Mouse (Mus musculus): ENCODE measurements at regions not wholly inside any gene's neighbourhood (a gene's known extent, or its start where the extent isn't known, plus 50 kb on each side); places are given as distances from the start of the nearest gene placed in this dataset.

- Histone ChIP-seq H3K27ac (peak overlapping the region; percentile 70), H3K36me3 (no peaks in the 10 kb centered on the region), H3K4me1 (replicated peaks) (peaks cover 21% of the 10 kb centered on the region), H3K9me3 (no peaks in the 10 kb centered on the region), H3K27me3 (ENCODE audit: insufficient read depth, poor library complexity, severe bottlenecking) (no peaks in the 10 kb centered on the region), H3K4me3 (no peak overlapping the region)
- DNase-seq (ENCODE audit: low spot score): no peak
- 83% methylated on average over 7 of the region's 7 CpGs for WGBS
These were observed 163.4 kb downstream of the Rps24 start for GRCm38 (mm10) chr14:24650195-24650901.

GRCm38 (mm10) chr14:24650902-24651270 lies 164.0 kb downstream of the Rps24 start:
- H3K9me3 ChIP-seq: no peaks in the 10 kb centered on the region
- H3K27me3 ChIP-seq (ENCODE audit: insufficient read depth, poor library complexity, severe bottlenecking): no peaks in the 10 kb centered on the region
- H3K27ac ChIP-seq: peak overlapping the region; percentile 19
- H3K4me3 ChIP-seq: no peak overlapping the region
- 71% methylated on average over 12 of the region's 12 CpGs for WGBS
- H3K36me3 ChIP-seq: no peaks in the 10 kb centered on the region
- peaks cover 25% of the 10 kb centered on the region for H3K4me1 ChIP-seq (replicated peaks)
- no peak for DNase-seq (ENCODE audit: low spot score)

- no peak overlapping the region for H3K27ac ChIP-seq
- WGBS: 83% methylated on average over 2 of the region's 2 CpGs
These were observed 165.7 kb downstream of the Rps24 start for GRCm38 (mm10) chr14:24652591-24652990.

GRCm38 (mm10) chr14:24655580-24655979 lies 168.7 kb downstream of the Rps24 start:
- H3K4me3 ChIP-seq: no peak overlapping the region
- DNase-seq (ENCODE audit: low spot score): peak; percentile 29
- H3K9me3 ChIP-seq: no peaks in the 10 kb centered on the region
- no peaks in the 10 kb centered on the region for H3K27me3 ChIP-seq (ENCODE audit: insufficient read depth, poor library complexity, severe bottlenecking)
- peaks cover 17% of the 10 kb centered on the region for H3K4me1 ChIP-seq (replicated peaks)
- no peaks in the 10 kb centered on the region for H3K36me3 ChIP-seq
- H3K27ac ChIP-seq: peak overlapping the region; percentile 73
- 49% methylated on average over 9 of the region's 9 CpGs for WGBS

More at GRCm38 (mm10) chr14:24652591-24652990, 165.7 kb downstream of the Rps24 start:
- no peaks in the 10 kb centered on the region for H3K36me3 ChIP-seq
- no peak overlapping the region for H3K4me3 ChIP-seq
- H3K27me3 ChIP-seq (ENCODE audit: insufficient read depth, poor library complexity, severe bottlenecking): no peaks in the 10 kb centered on the region
- DNase-seq (ENCODE audit: low spot score): no peak
- peaks cover 25% of the 10 kb centered on the region for H3K4me1 ChIP-seq (replicated peaks)
- H3K9me3 ChIP-seq: no peaks in the 10 kb centered on the region

DNA sequence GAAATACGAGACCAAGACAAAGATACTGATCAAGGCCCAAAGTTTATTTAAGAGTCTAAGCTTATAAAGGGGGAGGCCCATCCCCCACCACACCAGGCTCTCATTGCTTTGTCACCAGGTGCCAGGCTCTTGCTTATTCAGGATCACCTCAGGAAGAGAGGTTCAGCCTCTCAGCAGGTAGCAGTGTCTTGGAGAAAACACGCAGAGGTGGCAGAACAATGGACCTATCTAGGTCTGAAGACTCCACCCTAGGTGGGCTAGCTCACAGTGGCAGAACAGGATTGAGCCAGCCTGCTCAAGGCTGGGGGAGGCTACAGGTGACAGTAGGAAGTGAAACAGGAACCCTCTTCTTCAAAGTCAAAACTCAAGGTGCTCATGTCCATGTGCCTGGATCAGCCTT lies 174.9 kb downstream of the Rps24 start:
- Histone ChIP-seq H3K36me3 (no peaks in the 10 kb centered on the region), H3K27me3 (ENCODE audit: insufficient read depth, poor library complexity, severe bottlenecking) (no peaks in the 10 kb centered on the region), H3K4me1 (replicated peaks) (no peaks in the 10 kb centered on the region), H3K4me3 (no peak overlapping the region), H3K9me3 (no peaks in the 10 kb centered on the region), H3K27ac (no peak overlapping the region)
- no peak for DNase-seq (ENCODE audit: low spot score)
- 89% methylated on average over 2 of the region's 2 CpGs for WGBS

DNA sequence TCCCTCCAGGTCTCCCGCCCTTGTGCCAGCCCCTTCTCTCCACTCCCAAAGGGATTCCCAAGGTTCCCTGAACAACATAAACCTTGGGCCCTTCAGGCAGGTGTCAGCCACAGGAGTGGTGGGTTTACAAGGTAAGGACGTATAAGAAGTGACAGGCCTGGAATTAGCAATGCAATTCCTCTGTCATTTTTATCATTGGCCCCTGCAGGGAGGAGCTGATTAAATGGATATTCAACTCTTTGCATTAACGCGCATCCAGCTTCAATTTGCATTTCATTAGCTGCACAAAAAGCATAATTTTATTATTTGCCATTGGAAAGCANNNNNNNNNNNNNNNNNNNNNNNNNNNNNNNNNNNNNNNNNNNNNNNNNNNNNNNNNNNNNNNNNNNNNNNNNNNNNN lies 178.3 kb downstream of the Rps24 start:
- Histone ChIP-seq H3K36me3 (no peaks in the 10 kb centered on the region), H3K9me3 (no peaks in the 10 kb centered on the region), H3K27ac (no peak overlapping the region), H3K27me3 (ENCODE audit: insufficient read depth, poor library complexity, severe bottlenecking) (no peaks in the 10 kb centered on the region), H3K4me1 (replicated peaks) (no peaks in the 10 kb centered on the region), H3K4me3 (no peak overlapping the region)
- 85% methylated on average over 4 of the region's 4 CpGs for WGBS
- DNase-seq (ENCODE audit: low spot score): no peak
